Mouse (Mus musculus): ENCODE data around the gene Tnfrsf22. TPM values are rescaled to one million over a fixed set of nuclear protein-coding genes. Genes with fewer than 3 reads are reported as not detected.

Gene Tnfrsf22
- total and polyA plus RNA-seq, 3 experiments = 0.11 TPM; not detected in 2

- no peaks in the 10 kb centered on the region for H3K9me3 ChIP-seq (replicated peaks)
- no peak for DNase-seq (ENCODE audit: low spot score)
- H3K4me1 ChIP-seq (ENCODE audit: insufficient read depth, low read depth, low read length) = peaks cover 41% of the 10 kb centered on the region
Measured at GRCm38 (mm10) chr7:143601705-143602104, 47.8 kb downstream of the Tnfrsf22 start.

GRCm38 (mm10) chr7:143600231-143600740, 49.2 kb downstream of the Tnfrsf22 start:
- ATAC-seq (ENCODE audit: extremely low read depth, insufficient number of reproducible peaks, low FRiP score, poor library complexity, severe bottlenecking) = no peak

More at GRCm38 (mm10) chr7:143601705-143602104, 47.8 kb downstream of the Tnfrsf22 start:
- no peak overlapping the region for H3K4me3 ChIP-seq (ENCODE audit: low read depth, low read length)
- no peak for ATAC-seq (ENCODE audit: extremely low read depth, insufficient number of reproducible peaks, low FRiP score, poor library complexity, severe bottlenecking)
- no peaks in the 10 kb centered on the region for H3K27me3 ChIP-seq (ENCODE audit: insufficient read depth, low read length)
- peaks cover 23% of the 10 kb centered on the region for H3K36me3 ChIP-seq (replicated peaks)
- TF ChIP-seq TAL1 (conservative IDR thresholded peaks at IDR 0.05; ENCODE audit: low read depth, low read length) (no peak), POLR2AphosphoS5 (IDR thresholded peaks at IDR 0.05; ENCODE audit: insufficient replicate concordance, low read depth, low read length) (no peak), CTCF (IDR thresholded peaks at IDR 0.05; ENCODE audit: low read depth, low read length) (no peak), GATA2 (IDR thresholded peaks at IDR 0.05; ENCODE audit: borderline replicate concordance, low read depth, low read length) (no peak), GATA1 (IDR thresholded peaks at IDR 0.05; ENCODE audit: borderline replicate concordance, low read length) (no peak)

GRCm38 (mm10) chr7:143599428-143600230, 49.8 kb downstream of the Tnfrsf22 start, which contains the start of gene Cars:
TSS of gene Cars (minus strand) at chr7:143600090.
- Histone ChIP-seq H3K9me3 (replicated peaks) (no peaks in the 10 kb centered on the region), H3K4me1 (ENCODE audit: insufficient read depth, low read depth, low read length) (peaks cover 54% of the 10 kb centered on the region), H3K4me3 (ENCODE audit: low read depth, low read length) (peak within 1 kb of the TSS; percentile 100), H3K27me3 (ENCODE audit: insufficient read depth, low read length) (no peaks in the 10 kb centered on the region), H3K36me3 (replicated peaks) (peaks cover 43% of the 10 kb centered on the region)
- TF ChIP-seq TAL1 (conservative IDR thresholded peaks at IDR 0.05; ENCODE audit: low read depth, low read length) (no peak), CTCF (IDR thresholded peaks at IDR 0.05; ENCODE audit: low read depth, low read length) (no peak), GATA2 (IDR thresholded peaks at IDR 0.05; ENCODE audit: borderline replicate concordance, low read depth, low read length) (no peak), POLR2AphosphoS5 (IDR thresholded peaks at IDR 0.05; ENCODE audit: insufficient replicate concordance, low read depth, low read length) (no peak), GATA1 (IDR thresholded peaks at IDR 0.05; ENCODE audit: borderline replicate concordance, low read length) (no peak)
- DNase-seq (ENCODE audit: low spot score) (no peak), ATAC-seq (ENCODE audit: extremely low read depth, insufficient number of reproducible peaks, low FRiP score, poor library complexity, severe bottlenecking) (peak; percentile 98)

More at GRCm38 (mm10) chr7:143600231-143600740, 49.2 kb downstream of the Tnfrsf22 start:
- peaks cover 36% of the 10 kb centered on the region for H3K36me3 ChIP-seq (replicated peaks)
- H3K4me1 ChIP-seq (ENCODE audit: insufficient read depth, low read depth, low read length) = peaks cover 53% of the 10 kb centered on the region
- peak; percentile 85 for DNase-seq (ENCODE audit: low spot score)
- peak overlapping the region; percentile 100 for H3K4me3 ChIP-seq (ENCODE audit: low read depth, low read length)
- no peaks in the 10 kb centered on the region for H3K27me3 ChIP-seq (ENCODE audit: insufficient read depth, low read length)
- no peaks in the 10 kb centered on the region for H3K9me3 ChIP-seq (replicated peaks)
- TF ChIP-seq GATA1 (IDR thresholded peaks at IDR 0.05; ENCODE audit: borderline replicate concordance, low read length) = no peak
- no peak for TF ChIP-seq CTCF (IDR thresholded peaks at IDR 0.05; ENCODE audit: low read depth, low read length)
- no peak for TF ChIP-seq GATA2 (IDR thresholded peaks at IDR 0.05; ENCODE audit: borderline replicate concordance, low read depth, low read length)
- no peak for TF ChIP-seq POLR2AphosphoS5 (IDR thresholded peaks at IDR 0.05; ENCODE audit: insufficient replicate concordance, low read depth, low read length)
- no peak for TF ChIP-seq TAL1 (conservative IDR thresholded peaks at IDR 0.05; ENCODE audit: low read depth, low read length)

DNA sequence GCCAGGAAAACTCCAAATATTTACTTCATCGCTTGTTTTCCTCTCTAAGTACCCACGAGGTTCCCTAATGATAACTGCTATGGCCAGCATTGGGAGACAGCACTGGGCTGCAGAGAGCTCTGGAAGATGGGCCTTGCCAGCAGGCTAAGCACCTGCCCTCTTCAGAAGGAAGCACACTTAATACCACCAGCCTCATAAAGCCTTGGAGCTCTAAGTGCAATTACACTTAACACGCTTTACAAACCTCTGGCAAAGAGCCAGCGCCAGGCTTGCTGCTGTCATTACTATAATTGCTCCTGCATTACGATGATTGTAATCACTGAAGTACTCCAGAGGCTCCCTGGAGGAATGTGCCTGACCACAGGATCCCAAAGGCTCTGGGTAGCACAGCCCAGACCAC, 54.6 kb downstream of the Tnfrsf22 start:
- no peak for TF ChIP-seq GATA2 (IDR thresholded peaks at IDR 0.05; ENCODE audit: borderline replicate concordance, low read depth, low read length)
- TF ChIP-seq GATA1 (IDR thresholded peaks at IDR 0.05; ENCODE audit: borderline replicate concordance, low read length) = no peak
- no peak for TF ChIP-seq CTCF (IDR thresholded peaks at IDR 0.05; ENCODE audit: low read depth, low read length)
- TF ChIP-seq TAL1 (conservative IDR thresholded peaks at IDR 0.05; ENCODE audit: low read depth, low read length) = no peak
- TF ChIP-seq POLR2AphosphoS5 (IDR thresholded peaks at IDR 0.05; ENCODE audit: insufficient replicate concordance, low read depth, low read length) = no peak
- no peak for ATAC-seq (ENCODE audit: extremely low read depth, insufficient number of reproducible peaks, low FRiP score, poor library complexity, severe bottlenecking)
- peaks cover 64% of the 10 kb centered on the region for H3K4me1 ChIP-seq (ENCODE audit: insufficient read depth, low read depth, low read length)
- no peaks in the 10 kb centered on the region for H3K9me3 ChIP-seq (replicated peaks)
- H3K36me3 ChIP-seq (replicated peaks) = peaks cover 90% of the 10 kb centered on the region
- no peak for DNase-seq (ENCODE audit: low spot score)
- H3K4me3 ChIP-seq (ENCODE audit: low read depth, low read length) = no peak overlapping the region
- H3K27me3 ChIP-seq (ENCODE audit: insufficient read depth, low read length) = no peaks in the 10 kb centered on the region

GRCm38 (mm10) chr7:143592255-143592654, 57.2 kb downstream of the Tnfrsf22 start:
- TF ChIP-seq TAL1 (conservative IDR thresholded peaks at IDR 0.05; ENCODE audit: low read depth, low read length) = no peak
- no peak for TF ChIP-seq CTCF (IDR thresholded peaks at IDR 0.05; ENCODE audit: low read depth, low read length)
- Histone ChIP-seq H3K4me3 (ENCODE audit: low read depth, low read length) (no peak overlapping the region), H3K27me3 (ENCODE audit: insufficient read depth, low read length) (no peaks in the 10 kb centered on the region), H3K4me1 (ENCODE audit: insufficient read depth, low read depth, low read length) (peaks cover 64% of the 10 kb centered on the region), H3K36me3 (replicated peaks) (peaks cover 99% of the 10 kb centered on the region), H3K9me3 (replicated peaks) (no peaks in the 10 kb centered on the region)
- ATAC-seq (ENCODE audit: extremely low read depth, insufficient number of reproducible peaks, low FRiP score, poor library complexity, severe bottlenecking) (no peak), DNase-seq (ENCODE audit: low spot score) (no peak)

DNA sequence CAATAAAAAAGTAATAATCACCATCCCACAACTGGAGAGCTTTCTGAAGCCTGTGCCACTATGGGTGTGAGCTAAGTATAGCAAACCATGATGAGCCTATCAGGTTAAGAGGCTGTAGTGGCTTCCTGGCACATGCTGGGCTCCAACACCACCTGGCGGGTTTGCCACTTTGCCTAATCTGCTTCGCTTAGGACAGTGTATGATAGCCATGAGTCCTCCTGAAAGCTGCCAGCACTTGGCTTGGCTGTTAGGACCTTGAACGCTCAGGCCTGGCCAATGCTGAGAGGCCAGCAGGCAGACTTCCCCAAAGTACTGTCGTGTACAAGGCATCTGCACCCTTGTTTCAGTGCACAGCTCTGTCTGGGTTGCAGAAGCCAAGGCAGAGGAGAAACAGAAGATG, 61.5 kb downstream of the Tnfrsf22 start:
- Histone ChIP-seq H3K9me3 (replicated peaks) (no peaks in the 10 kb centered on the region), H3K27me3 (ENCODE audit: insufficient read depth, low read length) (no peaks in the 10 kb centered on the region), H3K4me3 (ENCODE audit: low read depth, low read length) (no peak overlapping the region), H3K36me3 (replicated peaks) (peaks cover 100% of the 10 kb centered on the region), H3K4me1 (ENCODE audit: insufficient read depth, low read depth, low read length) (peaks cover 43% of the 10 kb centered on the region)
- no peak for ATAC-seq (ENCODE audit: extremely low read depth, insufficient number of reproducible peaks, low FRiP score, poor library complexity, severe bottlenecking)
- no peak for DNase-seq (ENCODE audit: low spot score)
- TF ChIP-seq TAL1 (conservative IDR thresholded peaks at IDR 0.05; ENCODE audit: low read depth, low read length) (no peak), GATA1 (IDR thresholded peaks at IDR 0.05; ENCODE audit: borderline replicate concordance, low read length) (no peak), POLR2AphosphoS5 (IDR thresholded peaks at IDR 0.05; ENCODE audit: insufficient replicate concordance, low read depth, low read length) (no peak), GATA2 (IDR thresholded peaks at IDR 0.05; ENCODE audit: borderline replicate concordance, low read depth, low read length) (no peak), CTCF (IDR thresholded peaks at IDR 0.05; ENCODE audit: low read depth, low read length) (no peak)
